Comparison of ENCODE assay signal across 20 mouse cellular contexts in the genomic region with DNA sequence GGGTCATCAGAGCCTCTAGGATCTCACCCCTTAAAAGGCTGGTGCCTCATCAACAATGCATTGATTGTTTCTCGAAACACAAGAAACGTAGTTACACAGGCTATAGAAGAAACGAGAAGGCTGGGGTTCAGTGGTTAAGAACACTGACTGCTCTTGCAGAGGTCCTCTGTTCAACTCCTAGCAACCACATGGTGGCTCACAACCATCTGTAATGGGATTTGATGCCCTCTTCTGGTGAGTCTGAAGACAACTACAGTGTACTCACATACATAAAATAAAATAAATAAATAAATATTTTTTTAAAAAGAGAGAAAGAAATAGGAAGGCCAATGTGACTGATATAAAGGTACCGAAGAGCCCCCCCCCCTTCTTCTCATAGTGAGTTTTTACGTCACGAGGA.
DNase-seq lines count a peak whose midpoint lies in the region; ATAC-seq and TF ChIP-seq lines count a peak whose summit lies in the region.
"Had no signal": no experiment of that assay in that cellular context is flagged by ENCODE, and none has a peak within 500 bp of the region (broad histone marks: within the 10 kb centered on the region; RNA-seq: fewer than 3 reads in every experiment).

No protein-coding gene starts in this region.

- TF ChIP-seq EP300 in heart, postnatal 0 days (IDR thresholded peaks at IDR 0.05; ENCODE audit: low read depth): no peak
- TF ChIP-seq EP300 in CH12.LX (IDR thresholded peaks at IDR 0.05; ENCODE audit: low read length): no peak

- no peak for DNase-seq in heart, postnatal 0 days (ENCODE audit: low spot score)
- DNase-seq in heart, adult 18-20 months: no peak
- no peak for DNase-seq in layer of hippocampus, adult 2 months (ENCODE audit: low spot score in 2 of 2)
- DNase-seq in layer of hippocampus, adult 11-12 months (ENCODE audit: low spot score): no peak
- peak; percentile 18 for DNase-seq in 3T3-L1 (ENCODE audit: low read depth, low spot score)
- no peak for DNase-seq in CH12.LX (ENCODE audit: extremely low read depth)
- no peak for DNase-seq in frontal cortex, postnatal 10 days (ENCODE audit: low spot score in 2 of 2)
- DNase-seq: adrenal gland, postnatal 36 days; cerebellum, adult 9-11 months; gastrocnemius, postnatal 10 days; lung, adult 2 months; thymus, postnatal 14 days had no signal

- no peaks in the 10 kb centered on the region for H3K9me3 ChIP-seq in heart, postnatal 0 days (replicated peaks; ENCODE audit: control insufficient read depth, low read length)
- no peaks in the 10 kb centered on the region for H3K9me3 ChIP-seq in CH12.LX (replicated peaks; ENCODE audit: low read length)
- H3K9me3 ChIP-seq: embryonic facial prominence, embryonic 15.5 days; heart, embryonic 13.5 days; hindbrain, embryonic 13.5 days; limb, embryonic 12.5 days had no signal

- 95% methylated on average over 6 of the region's 6 CpGs for WGBS in heart, postnatal 0 days

- no peaks in the 10 kb centered on the region for H3K36me3 ChIP-seq in heart, postnatal 0 days (replicated peaks; ENCODE audit: control insufficient read depth, insufficient read depth, low read length)
- H3K36me3 ChIP-seq in CH12.LX (replicated peaks in 1 of 2; ENCODE audit: control insufficient read depth in 1 of 2, insufficient read depth in 1 of 2, low read length in 1 of 2): no peaks in the 10 kb centered on the region
- H3K36me3 ChIP-seq: hindbrain, embryonic 13.5 days had no signal

- dilution Hi-C loops in CH12.LX (cut with MboI; ENCODE audit: extremely low pct_ligation_motif_present, extremely low pct_unique_long_range_greater_than_20kb, low sequenced_read_pairs): no loop called here

- TF ChIP-seq POLR2A in CH12.LX (IDR thresholded peaks at IDR 0.05; ENCODE audit: low read depth, low read length): no peak

- no peak overlapping the region for H3K27ac ChIP-seq in heart, postnatal 0 days (ENCODE audit: low read depth)
- H3K27ac ChIP-seq in layer of hippocampus, adult 2 months: no peak overlapping the region
- H3K27ac ChIP-seq in CH12.LX (ENCODE audit: insufficient read depth, low read depth): no peak overlapping the region
- H3K27ac ChIP-seq: embryonic facial prominence, embryonic 15.5 days; heart, embryonic 13.5 days; hindbrain, embryonic 13.5 days; limb, embryonic 12.5 days; macrophage had no signal

- in situ Hi-C loops in CH12.LX (cut with MboI; ENCODE audit: low pct_ligation_motif_present, low pct_unique_long_range_greater_than_20kb, low sequenced_read_pairs): no loop called here

- H3K27me3 ChIP-seq in heart, postnatal 0 days (ENCODE audit: control insufficient read depth, insufficient read depth, low read length): no peaks in the 10 kb centered on the region
- H3K27me3 ChIP-seq in CH12.LX (replicated peaks): no peaks in the 10 kb centered on the region
- H3K27me3 ChIP-seq: embryonic facial prominence, embryonic 15.5 days; heart, embryonic 13.5 days; hindbrain, embryonic 13.5 days; limb, embryonic 12.5 days had no signal

- peak; percentile 43 for TF ChIP-seq CTCF in heart, postnatal 0 days (IDR thresholded peaks at IDR 0.05; ENCODE audit: low read depth)
- peak; percentile 56 for TF ChIP-seq CTCF in layer of hippocampus, adult 2 months (conservative IDR thresholded peaks at IDR 0.05)
- TF ChIP-seq CTCF in CH12.LX (conservative IDR thresholded peaks at IDR 0.05 in 1 of 2, IDR thresholded peaks at IDR 0.05 in 1 of 2; ENCODE audit: low read depth in 2 of 2, low read length in 2 of 2): peak in 1 of 2 experiments; percentile 69; a peak in 2 of 4 replicates

- no peaks in the 10 kb centered on the region for H3K79me2 ChIP-seq in CH12.LX (replicated peaks; ENCODE audit: control insufficient read depth, extremely low read depth, insufficient read depth, poor library complexity, severe bottlenecking)

- H3K9ac ChIP-seq in heart, postnatal 0 days (replicated peaks; ENCODE audit: low read depth, low read length): no peak overlapping the region
- H3K9ac ChIP-seq in CH12.LX (ENCODE audit: insufficient read depth, low read depth): no peak overlapping the region
- H3K9ac ChIP-seq: embryonic facial prominence, embryonic 15.5 days; heart, embryonic 13.5 days; hindbrain, embryonic 13.5 days; limb, embryonic 12.5 days had no signal

- H3K4me3 ChIP-seq in heart, postnatal 0 days (ENCODE audit: low read depth, low read length): no peak overlapping the region
- H3K4me3 ChIP-seq in layer of hippocampus, adult 2 months: no peak overlapping the region
- H3K4me3 ChIP-seq in CH12.LX (replicated peaks in 1 of 3; ENCODE audit: low read depth in 2 of 3, low read length in 2 of 3, poor library complexity in 1 of 3): no peak overlapping the region
- H3K4me3 ChIP-seq: embryonic facial prominence, embryonic 15.5 days; heart, embryonic 13.5 days; hindbrain, embryonic 13.5 days; limb, embryonic 12.5 days had no signal

- no peak overlapping the region for H3K4me2 ChIP-seq in heart, postnatal 0 days (ENCODE audit: low read depth, low read length)
- no peak overlapping the region for H3K4me2 ChIP-seq in CH12.LX (ENCODE audit: insufficient read depth, low read depth, poor library complexity, severe bottlenecking)
- H3K4me2 ChIP-seq: embryonic facial prominence, embryonic 15.5 days; heart, embryonic 13.5 days; hindbrain, embryonic 13.5 days; limb, embryonic 12.5 days; liver, embryonic 11.5 days had no signal

- no peaks in the 10 kb centered on the region for H3K4me1 ChIP-seq in heart, postnatal 0 days (ENCODE audit: control insufficient read depth, insufficient read depth)
- peaks cover 24 to 53% of the 10 kb centered on the region in 2 experiments for H3K4me1 ChIP-seq in CH12.LX (ENCODE audit: control insufficient read depth in 1 of 2, insufficient read depth in 2 of 2)
- H3K4me1 ChIP-seq: heart, embryonic 13.5 days had no signal

- TF ChIP-seq RAD21 in CH12.LX (IDR thresholded peaks at IDR 0.05; ENCODE audit: low read depth, low read length): no peak

- no peak for ATAC-seq in heart, postnatal 0 days (ENCODE audit: insufficient read depth, low read depth)
- ATAC-seq: inflammation-experienced regulatory T-cells, adult 6 months; midbrain, embryonic 16.5 days had no signal

TF ChIP-seq in CH12.LX, 34 proteins besides CTCF, POLR2A, EP300 and RAD21:
- TF ChIP-seq NRF1 (IDR thresholded peaks at IDR 0.05; ENCODE audit: low read depth, low read length) (no peak), MYC (IDR thresholded peaks at IDR 0.05; ENCODE audit: low read depth, low read length) (0 out of 2 replicates have a peak, but pooled peaks have one; percentile 48), SMC3 (IDR thresholded peaks at IDR 0.05; ENCODE audit: low read depth, low read length) (0 out of 2 replicates have a peak, but pooled peaks have one; percentile 6)
